Mouse (Mus musculus) embryonic facial prominence, embryonic 11.5 days (tissue): ENCODE results near the gene Rbm20. TPM values are rescaled to one million over a fixed set of nuclear protein-coding genes. Genes with fewer than 3 reads are reported as not detected.

ENCODE experiments used
- ATAC-seq: fragments of 200-750 bp; cut with Nextera tagmentation; replicated peaks from 2 replicates; pipeline ENCODE4 v1.8.0; 2017; ENCODE audit warnings: low read depth; ENCODE audit not compliant: insufficient number of reproducible peaks, low FRiP score, low TSS enrichment
- DNase-seq: peaks from one replicate; pipeline ENCODE4 v3.0.0-alpha.2; 2015; ENCODE audit warnings: low spot score
- H3K27ac ChIP-seq: fragments of 300-500 bp; sonication (generic); replicated peaks from 2 replicates; pipeline ENCODE4 v1.5.1; 2014; ENCODE audit warnings: mild to moderate bottlenecking, low read depth, low read length, control low read depth
- H3K27me3 ChIP-seq: fragments of 300-500 bp; sonication (generic); 2 replicates; pipeline ENCODE4 v1.6.1; 2014; ENCODE audit warnings: mild to moderate bottlenecking, low read length, moderate library complexity, mixed read lengths; ENCODE audit not compliant: control insufficient read depth, insufficient read depth
- H3K36me3 ChIP-seq: fragments of 300-500 bp; sonication (generic); replicated peaks from 2 replicates; pipeline ENCODE4 v1.6.1; 2014; ENCODE audit warnings: low read depth, mild to moderate bottlenecking, low read length, moderate library complexity, mixed read lengths; ENCODE audit not compliant: control insufficient read depth, insufficient read depth
- H3K4me1 ChIP-seq: fragments of 300-500 bp; sonication (generic); 2 replicates; pipeline ENCODE4 v1.6.1; 2014; ENCODE audit warnings: low read length, mixed read lengths; ENCODE audit not compliant: control insufficient read depth, insufficient read depth
- H3K4me2 ChIP-seq: fragments of 300-500 bp; sonication (generic); 2 replicates; pipeline ENCODE4 v1.6.1; 2014; ENCODE audit warnings: low read depth, mild to moderate bottlenecking, control low read depth, low read length, moderate library complexity
- H3K4me3 ChIP-seq: fragments of 300-500 bp; sonication (generic); 2 replicates; pipeline ENCODE4 v1.5.1; 2014; ENCODE audit warnings: low read depth, low read length, control low read depth
- H3K9ac ChIP-seq: fragments of 300-500 bp; sonication (generic); replicated peaks from 2 replicates; pipeline ENCODE4 v1.6.1; 2014; ENCODE audit warnings: mild to moderate bottlenecking, control low read depth, low read length
- H3K9me3 ChIP-seq: fragments of 300-500 bp; sonication (generic); replicated peaks from 2 replicates; pipeline ENCODE4 v1.6.1; 2016; ENCODE audit warnings: mild to moderate bottlenecking, low read length, inconsistent platforms, mixed read lengths; ENCODE audit not compliant: control insufficient read depth
- WGBS: fragments of 180-500 bp; shearing (Covaris S2); extraction: QIAGEN DNeasy Blood & Tissue Kit; methylation state at CpG from one replicate; pipeline ENCODE4 v1.1.7; 2014; 5-methylcytosine and 5-hydroxymethylcytosine counted together
- polyA plus RNA-seq: library from polyadenylated mRNA; unstranded; fragments of >200 nt; fragmentation: Nextera tagmentation; extraction: Ambion mirVana; gene quantifications from 2 replicates; pipeline ENCODE4 v1.2.1, GENCODE M21; 2014

Gene Rbm20
- polyA plus RNA-seq, 1 experiment from 2014 or later, result 1.1 TPM

- no peak overlapping the region for H3K4me3 ChIP-seq
- H3K27ac ChIP-seq, result no peak overlapping the region
- ATAC-seq (no peak), DNase-seq (no peak)
- H3K4me2 ChIP-seq, result no peak overlapping the region
- WGBS, result 69% methylated on average over 7 of the region's 7 CpGs
- no peak overlapping the region for H3K9ac ChIP-seq
- no peaks in the 10 kb centered on the region for H3K36me3 ChIP-seq
- H3K27me3 ChIP-seq, result no peaks in the 10 kb centered on the region
- H3K4me1 ChIP-seq, result no peaks in the 10 kb centered on the region
- no peaks in the 10 kb centered on the region for H3K9me3 ChIP-seq
These were observed 132.2 kb downstream of the Rbm20 start for GRCm38 (mm10) chr19:53809185-53809861.

GRCm38 (mm10) chr19:53810024-53810423, 132.9 kb downstream of the Rbm20 start:
- Histone ChIP-seq H3K9ac (no peak overlapping the region), H3K9me3 (no peaks in the 10 kb centered on the region), H3K27ac (no peak overlapping the region), H3K4me1 (no peaks in the 10 kb centered on the region), H3K4me2 (no peak overlapping the region), H3K36me3 (no peaks in the 10 kb centered on the region), H3K27me3 (no peaks in the 10 kb centered on the region), H3K4me3 (no peak overlapping the region)
- DNase-seq (no peak), ATAC-seq (no peak)
- 68% methylated on average over 7 of the region's 7 CpGs for WGBS

- DNase-seq, result no peak
- no peak overlapping the region for H3K4me2 ChIP-seq
- no peaks in the 10 kb centered on the region for H3K9me3 ChIP-seq
- H3K27ac ChIP-seq, result no peak overlapping the region
- no peak overlapping the region for H3K4me3 ChIP-seq
- H3K4me1 ChIP-seq, result no peaks in the 10 kb centered on the region
- H3K9ac ChIP-seq, result no peak overlapping the region
- no peaks in the 10 kb centered on the region for H3K27me3 ChIP-seq
- WGBS, result 83% methylated on average over 3 of the region's 3 CpGs
- H3K36me3 ChIP-seq, result no peaks in the 10 kb centered on the region
- no peak for ATAC-seq
These were observed 133.5 kb downstream of the Rbm20 start for GRCm38 (mm10) chr19:53810584-53810983.

- Histone ChIP-seq H3K27me3 (no peaks in the 10 kb centered on the region), H3K27ac (no peak overlapping the region), H3K36me3 (no peaks in the 10 kb centered on the region), H3K9me3 (no peaks in the 10 kb centered on the region), H3K4me1 (no peaks in the 10 kb centered on the region), H3K4me2 (no peak overlapping the region), H3K4me3 (no peak overlapping the region), H3K9ac (no peak overlapping the region)
- 98% methylated on average over 5 of the region's 5 CpGs for WGBS
- no peak for ATAC-seq
- no peak for DNase-seq
These were observed 136.5 kb downstream of the Rbm20 start for GRCm38 (mm10) chr19:53813576-53813975.

GRCm38 (mm10) chr19:53815714-53816113, 138.6 kb downstream of the Rbm20 start:
- H3K9ac ChIP-seq, result no peak overlapping the region
- no peaks in the 10 kb centered on the region for H3K36me3 ChIP-seq
- H3K4me2 ChIP-seq, result no peak overlapping the region
- 70% methylated on average over 4 of the region's 4 CpGs for WGBS
- no peak overlapping the region for H3K4me3 ChIP-seq
- DNase-seq, result no peak
- no peaks in the 10 kb centered on the region for H3K27me3 ChIP-seq
- no peak overlapping the region for H3K27ac ChIP-seq
- H3K9me3 ChIP-seq, result no peaks in the 10 kb centered on the region
- no peak for ATAC-seq
- no peaks in the 10 kb centered on the region for H3K4me1 ChIP-seq

GRCm38 (mm10) chr19:53816242-53816641, 139.1 kb downstream of the Rbm20 start:
- H3K4me3 ChIP-seq, result no peak overlapping the region
- DNase-seq, result no peak
- H3K27ac ChIP-seq, result no peak overlapping the region
- H3K4me1 ChIP-seq, result no peaks in the 10 kb centered on the region
- no peak for ATAC-seq
- H3K9ac ChIP-seq, result no peak overlapping the region
- 80% methylated on average over 11 of the region's 11 CpGs for WGBS
- H3K27me3 ChIP-seq, result no peaks in the 10 kb centered on the region
- H3K36me3 ChIP-seq, result no peaks in the 10 kb centered on the region
- no peak overlapping the region for H3K4me2 ChIP-seq
- H3K9me3 ChIP-seq, result no peaks in the 10 kb centered on the region

GRCm38 (mm10) chr19:53819299-53819698, 142.2 kb downstream of the Rbm20 start:
- no peak overlapping the region for H3K4me3 ChIP-seq

GRCm38 (mm10) chr19:53821241-53822120, 144.4 kb downstream of the Rbm20 start:
- no peak for ATAC-seq

More at GRCm38 (mm10) chr19:53819299-53819698, 142.2 kb downstream of the Rbm20 start:
- no peaks in the 10 kb centered on the region for H3K36me3 ChIP-seq
- no peaks in the 10 kb centered on the region for H3K4me1 ChIP-seq
- no peak for ATAC-seq
- no peaks in the 10 kb centered on the region for H3K9me3 ChIP-seq
- DNase-seq, result no peak
- no peak overlapping the region for H3K27ac ChIP-seq
- WGBS, result 69% methylated on average over 6 of the region's 6 CpGs
- H3K4me2 ChIP-seq, result no peak overlapping the region
- no peaks in the 10 kb centered on the region for H3K27me3 ChIP-seq
- H3K9ac ChIP-seq, result no peak overlapping the region

More at GRCm38 (mm10) chr19:53821241-53822120, 144.4 kb downstream of the Rbm20 start:
- Histone ChIP-seq H3K4me2 (no peak overlapping the region), H3K9me3 (no peaks in the 10 kb centered on the region), H3K4me1 (no peaks in the 10 kb centered on the region), H3K9ac (no peak overlapping the region), H3K36me3 (no peaks in the 10 kb centered on the region), H3K27ac (no peak overlapping the region), H3K4me3 (no peak overlapping the region), H3K27me3 (no peaks in the 10 kb centered on the region)
- WGBS, result 52% methylated on average over 13 of the region's 13 CpGs
- peak; percentile 39 for DNase-seq
